ENCODE assay signal across 8 mouse cellular contexts in the genomic region with DNA sequence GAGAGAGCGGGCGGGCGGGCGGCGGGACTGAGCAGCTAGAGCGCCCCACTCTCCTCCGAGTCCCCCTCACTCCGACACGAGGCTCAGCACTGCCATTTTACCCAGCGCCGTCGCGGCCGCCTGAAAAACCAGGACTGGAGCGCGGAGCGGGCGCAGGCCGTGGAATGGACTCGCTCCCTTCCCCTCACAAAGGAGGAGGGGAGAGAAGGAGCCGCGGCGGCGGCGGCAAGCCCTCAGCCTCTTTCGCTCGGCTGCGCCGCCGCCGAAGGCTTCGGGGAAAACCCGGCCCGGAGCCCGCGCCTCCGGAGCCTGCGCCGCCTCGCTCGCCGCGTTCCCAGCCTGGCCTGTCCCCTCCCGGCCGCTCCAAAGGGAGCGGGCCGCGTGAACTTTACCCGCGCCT. TPM values are rescaled to one million over a fixed set of nuclear protein-coding genes. Genes with fewer than 3 reads are reported as not detected.
DNase-seq lines count a peak whose midpoint lies in the region; ATAC-seq lines count a peak whose summit lies in the region.

No protein-coding gene starts in this region.

- intact Hi-C loops in gastrocnemius, postnatal 14 days (cut with DNase I; ENCODE audit: low total_unique reads): loop anchor here (5.0 kb wide), 1 partner anchor 82 kb away; the partner anchor contains the start of gene Pigv

- ATAC-seq in inflammation-experienced regulatory T-cells, adult 6 months: peak; percentile 54
- ATAC-seq in megakaryocyte progenitor cell, adult 5-6 weeks (replicated peaks; ENCODE audit: poor library complexity): peak; percentile 56

- peak; percentile 98 for DNase-seq in adrenal gland, adult 18-20 months (ENCODE audit: low spot score in 2 of 2)
- DNase-seq in embryo, embryonic 10.5 days (ENCODE audit: low spot score): peak; percentile 96
- DNase-seq in gastrocnemius, postnatal 14 days: peak; percentile 97
- DNase-seq in left cerebral cortex, adult 9 months (ENCODE audit: low spot score in 2 of 2): peak; percentile 93 to 99
- peak; percentile 99 for DNase-seq in right cerebral cortex, postnatal 10 days (ENCODE audit: low spot score in 2 of 2)
- DNase-seq in urinary bladder, postnatal 14 days (ENCODE audit: low spot score): peak; percentile 98

RNA-seq across cellular contexts. Expression of gene Arid1a, which starts 2.3 kb away (rescaled TPM):
- 10 to 100 TPM; 37.9 to 43.6 TPM for total RNA-seq in adrenal gland, adult 18-20 months (2021)
- 10 to 100 TPM; 22.3 to 27.3 TPM for total RNA-seq in gastrocnemius, postnatal 14 days (2021)
- 10 to 100 TPM; 56.9 to 94.8 (median 76.7) TPM for polyA plus RNA-seq in inflammation-experienced regulatory T-cells, adult 6 months (2017; shearing (Covaris generic))
- 106 and 108 TPM in 2 replicates for total RNA-seq in megakaryocyte progenitor cell, adult 5-6 weeks (2015)
- total RNA-seq in megakaryocyte progenitor cell, adult 5-6 weeks (2017): 27.0 and 30.0 TPM in 2 replicates

Comparison
In these comparisons a context has a peak if more than half of its experiments do, and no peak if none do; other contexts are left out.
1. Peak in every context shown above with its lines: DNase-seq and ATAC-seq.